Mouse (Mus musculus): ENCODE data around the gene Tmem100.

- TF ChIP-seq EP300 (IDR thresholded peaks at IDR 0.05; ENCODE audit: low read depth) (no peak), CTCF (IDR thresholded peaks at IDR 0.05; ENCODE audit: low read depth) (no peak)
These were observed 36.5 kb downstream of the Tmem100 start for GRCm38 (mm10) chr11:90066405-90067250.
